Mouse (Mus musculus) olfactory bulb, adult 2 months (tissue): Measurements from ENCODE around the gene Atp11c.

Source experiments
- CTCF ChIP-seq: fragments of 200-500 bp; IDR thresholded peaks from 2 replicates; pipeline ENCODE4 v1.5.1; 2012; ENCODE audit warnings: low read depth, mild to moderate bottlenecking, low read length, moderate library complexity; ENCODE audit not compliant: insufficient read depth
- POLR2A ChIP-seq: fragments of 200-500 bp; IDR thresholded peaks from 2 replicates; pipeline ENCODE4 v1.6.1; 2012; ENCODE audit warnings: mild to moderate bottlenecking, low read depth, low read length, moderate library complexity; ENCODE audit not compliant: insufficient read depth

GRCm38 (mm10) chrX:60545444-60545843 lies 47.1 kb downstream of the Atp11c start:
- TF ChIP-seq POLR2A (no peak), CTCF (no peak)
